Mouse (Mus musculus) brown adipose tissue, adult 24 weeks (tissue): Measurements from ENCODE around the gene Nfasc. TPM values are rescaled to one million over a fixed set of nuclear protein-coding genes. Genes with fewer than 3 reads are reported as not detected.

Experiments
- polyA plus RNA-seq: library from polyadenylated mRNA; stranded (reverse); fragments of >200 nt; gene quantifications from 2 replicates; pipeline ENCODE4 v1.2.4, GENCODE M21; 2012; ENCODE audit not compliant: missing spikeins, insufficient read depth, insufficient read length

Nfasc gene
- polyA plus RNA-seq, 1 experiment, result not detected

Other genes starting within 250 kb of the Nfasc start
- 1.2 and 1.5 TPM in 2 replicates for gene Tmem81, start 235.6 kb downstream of the Nfasc start, polyA plus RNA-seq
- gene Cntn2, start 198.5 kb downstream of the Nfasc start, polyA plus RNA-seq, result not detected in 2 replicates
- 0.42 and 0.71 TPM in 2 replicates for gene Lrrn2, start 138.5 kb upstream of the Nfasc start, polyA plus RNA-seq